Mouse (Mus musculus) limb, embryonic 15.5 days (tissue): ENCODE measurements around the gene Fam181a. TPM values are rescaled to one million over a fixed set of nuclear protein-coding genes. Genes with fewer than 3 reads are reported as not detected.

Experiments
- ATAC-seq: fragments of 200-750 bp; cut with Nextera tagmentation; 2 replicates; pipeline ENCODE4 v1.8.0; 2017; ENCODE audit warnings: low read depth, moderate TSS enrichment; ENCODE audit not compliant: insufficient number of reproducible peaks, low FRiP score, low TSS enrichment
- H3K27ac ChIP-seq: fragments of 300-500 bp; sonication (generic); 2 replicates; pipeline ENCODE4 v1.5.1; 2015; ENCODE audit warnings: moderate library complexity, mild to moderate bottlenecking, inconsistent platforms
- H3K27me3 ChIP-seq: fragments of 300-500 bp; sonication (generic); 2 replicates; pipeline ENCODE4 v1.6.1; 2015; ENCODE audit warnings: inconsistent platforms
- H3K36me3 ChIP-seq: fragments of 300-500 bp; sonication (generic); 2 replicates; pipeline ENCODE4 v1.6.1; 2015; ENCODE audit warnings: inconsistent platforms
- H3K4me1 ChIP-seq: fragments of 300-500 bp; sonication (generic); 2 replicates; pipeline ENCODE4 v1.6.1; 2015; ENCODE audit warnings: inconsistent platforms
- H3K4me2 ChIP-seq: fragments of 300-500 bp; sonication (generic); 2 replicates; pipeline ENCODE4 v1.6.1; 2015; ENCODE audit warnings: mild to moderate bottlenecking, inconsistent platforms
- H3K4me3 ChIP-seq: fragments of 300-500 bp; sonication (generic); 2 replicates; pipeline ENCODE4 v1.5.1; 2015; ENCODE audit warnings: mild to moderate bottlenecking, inconsistent platforms
- H3K9ac ChIP-seq: fragments of 300-500 bp; sonication (generic); 2 replicates; pipeline ENCODE4 v1.6.1; 2015; ENCODE audit warnings: inconsistent platforms
- H3K9me3 ChIP-seq: fragments of 300-500 bp; sonication (generic); 2 replicates; pipeline ENCODE4 v1.6.1; 2016; ENCODE audit warnings: inconsistent platforms
- WGBS: fragments of 180-500 bp; shearing (Covaris S2); methylation state at CpG from one replicate; pipeline ENCODE4 v1.1.7; 2015; 5-methylcytosine and 5-hydroxymethylcytosine counted together
- polyA plus RNA-seq: library from polyadenylated mRNA; unstranded; fragments of >200 nt; fragmentation: Nextera tagmentation; extraction: Ambion mirVana; gene quantifications from 2 replicates; pipeline ENCODE4 v1.2.1, GENCODE M21; 2015

Gene Fam181a
- polyA plus RNA-seq, 1 experiment from 2014 or later = not detected

DNA sequence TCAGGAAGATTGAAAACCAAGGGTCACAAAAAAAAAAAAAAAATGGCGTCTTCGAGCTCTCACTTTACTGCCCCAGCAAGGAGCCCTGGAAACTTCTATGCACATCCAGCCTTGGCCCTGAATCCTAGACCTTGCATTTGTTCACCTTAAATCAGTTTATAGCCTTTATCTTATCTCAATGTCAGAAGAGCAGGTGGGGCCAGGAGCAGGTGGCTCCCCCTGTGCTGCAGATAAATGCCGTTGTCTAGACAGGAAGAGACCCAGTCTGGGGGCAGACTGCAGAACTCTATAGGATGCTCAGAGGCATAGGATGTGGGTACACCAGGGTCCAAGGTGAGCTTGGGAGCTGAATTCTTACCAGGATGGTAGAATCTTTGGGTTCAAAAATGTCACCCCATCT is 18.4 kb upstream of the Fam181a start:
- Histone ChIP-seq H3K4me2 (no peak overlapping the region), H3K36me3 (no peaks in the 10 kb centered on the region), H3K4me3 (no peak overlapping the region), H3K27me3 (no peaks in the 10 kb centered on the region), H3K27ac (no peak overlapping the region), H3K9me3 (no peaks in the 10 kb centered on the region), H3K9ac (no peak overlapping the region), H3K4me1 (0 out of 2 replicates have a peak, but pooled peaks cover 7% of the 10 kb centered on the region)
- WGBS = 89% methylated on average over 3 of the region's 3 CpGs
- no peak for ATAC-seq

DNA sequence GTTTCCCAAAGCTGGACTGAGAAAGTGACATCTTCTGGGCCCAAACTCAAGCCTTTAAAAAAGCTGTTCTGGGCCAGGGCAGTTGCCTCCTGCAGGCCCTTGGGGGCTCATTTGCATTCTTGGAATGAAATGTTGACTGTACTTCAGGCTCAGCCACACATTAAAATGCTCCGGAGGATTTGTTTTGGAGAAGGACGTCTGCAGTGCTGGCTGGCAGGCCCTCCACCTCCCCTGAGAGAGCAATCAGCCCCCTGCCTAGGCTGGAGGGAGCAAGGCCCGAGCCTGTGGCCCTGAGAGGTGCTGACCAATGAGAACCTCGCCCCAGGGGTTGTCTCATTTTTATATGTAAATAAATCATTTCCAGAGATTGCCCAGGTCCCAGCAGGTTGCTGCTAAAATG is 14.5 kb upstream of the Fam181a start:
- no peaks in the 10 kb centered on the region for H3K9me3 ChIP-seq
- no peak for ATAC-seq
- no peak overlapping the region for H3K4me2 ChIP-seq
- H3K4me3 ChIP-seq = no peak overlapping the region
- 0 out of 2 replicates have a peak, but pooled peaks cover 7% of the 10 kb centered on the region for H3K4me1 ChIP-seq
- no peaks in the 10 kb centered on the region; the same call in 1 of the 2 replicates for H3K27me3 ChIP-seq
- H3K36me3 ChIP-seq = no peaks in the 10 kb centered on the region
- no peak overlapping the region for H3K9ac ChIP-seq
- 11% methylated on average over 4 of the region's 4 CpGs for WGBS
- H3K27ac ChIP-seq = no peak overlapping the region

DNA sequence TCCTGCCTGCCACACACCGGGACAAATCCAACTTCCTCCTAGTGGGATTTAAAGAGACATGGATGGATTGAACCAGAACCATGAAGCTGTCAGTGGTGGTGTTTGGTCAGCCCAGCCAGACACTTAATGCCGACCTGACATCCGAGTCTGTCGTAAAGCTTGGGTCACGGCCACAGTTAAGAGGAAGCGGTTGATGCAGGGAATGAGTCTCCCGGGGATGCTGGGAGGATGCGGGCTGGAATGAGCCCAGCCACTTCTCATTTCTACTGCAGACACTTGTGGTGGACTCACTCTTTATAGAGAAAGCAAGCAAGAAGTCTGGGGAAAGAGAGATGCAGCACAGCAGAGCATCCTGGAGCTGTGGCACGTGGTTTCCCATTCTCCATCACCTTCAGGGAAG is 10.3 kb upstream of the Fam181a start:
- H3K9ac ChIP-seq = no peak overlapping the region
- H3K36me3 ChIP-seq = no peaks in the 10 kb centered on the region
- H3K4me3 ChIP-seq = no peak overlapping the region
- ATAC-seq = no peak
- WGBS = 37% methylated on average over 9 of the region's 9 CpGs
- no peaks in the 10 kb centered on the region for H3K9me3 ChIP-seq
- H3K27ac ChIP-seq = no peak overlapping the region
- no peak overlapping the region for H3K4me2 ChIP-seq
- 0 out of 2 replicates have a peak, but pooled peaks cover 7% of the 10 kb centered on the region for H3K4me1 ChIP-seq
- no peaks in the 10 kb centered on the region; the same call in 1 of the 2 replicates for H3K27me3 ChIP-seq

DNA sequence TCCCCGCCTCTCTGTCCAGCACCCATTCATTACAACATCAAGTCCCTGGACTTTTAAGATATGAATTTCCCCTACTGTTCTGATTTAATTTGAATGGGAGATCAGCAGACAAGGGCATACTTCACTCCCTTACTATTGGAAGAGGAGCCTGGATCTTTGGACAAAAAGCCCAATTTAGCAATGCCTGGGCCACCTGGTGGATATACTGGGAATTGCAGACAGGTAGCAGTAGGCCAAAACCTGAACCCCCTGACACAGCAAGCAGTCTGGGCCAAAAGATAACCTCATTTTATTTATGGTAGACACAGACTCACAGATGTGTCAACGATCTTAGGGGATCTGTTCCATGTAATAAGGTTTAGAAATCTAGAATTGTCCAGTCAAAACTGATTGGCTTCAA is 9.1 kb upstream of the Fam181a start:
- H3K27me3 ChIP-seq = no peaks in the 10 kb centered on the region; the same call in 1 of the 2 replicates
- no peaks in the 10 kb centered on the region for H3K9me3 ChIP-seq
- 0 out of 2 replicates have a peak, but pooled peaks cover under 1% of the 10 kb centered on the region for H3K4me1 ChIP-seq
- H3K9ac ChIP-seq = no peak overlapping the region
- no peak overlapping the region for H3K4me3 ChIP-seq
- whole genome bisulfite sequencing = 42% methylated on average over 2 of the region's 2 CpGs
- no peak for ATAC-seq
- no peak overlapping the region for H3K4me2 ChIP-seq
- H3K27ac ChIP-seq = no peak overlapping the region
- H3K36me3 ChIP-seq = no peaks in the 10 kb centered on the region

DNA sequence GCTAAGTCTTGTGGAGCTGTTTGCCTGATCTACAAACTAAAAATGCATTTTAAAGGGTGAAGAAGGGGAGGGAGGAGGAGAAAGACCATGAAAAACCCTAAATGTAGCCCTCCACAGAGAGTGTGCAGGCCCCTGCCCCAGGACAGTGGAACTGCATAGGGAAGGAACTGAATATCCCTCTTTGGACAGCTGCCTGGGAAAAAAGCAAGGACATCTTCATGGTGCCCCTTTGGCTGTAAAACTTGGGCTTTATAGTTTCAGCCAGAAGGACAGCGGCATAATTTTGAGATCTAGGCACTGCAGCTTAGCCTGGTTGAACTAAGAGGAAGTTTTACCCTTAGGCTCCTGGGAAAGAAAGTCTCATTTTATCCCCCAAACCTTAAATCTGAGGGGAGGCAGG is 7.8 kb upstream of the Fam181a start:
- H3K9me3 ChIP-seq = no peaks in the 10 kb centered on the region
- no peaks in the 10 kb centered on the region for H3K4me1 ChIP-seq
- WGBS = 92% methylated on average over 1 of the region's 1 CpGs

DNA sequence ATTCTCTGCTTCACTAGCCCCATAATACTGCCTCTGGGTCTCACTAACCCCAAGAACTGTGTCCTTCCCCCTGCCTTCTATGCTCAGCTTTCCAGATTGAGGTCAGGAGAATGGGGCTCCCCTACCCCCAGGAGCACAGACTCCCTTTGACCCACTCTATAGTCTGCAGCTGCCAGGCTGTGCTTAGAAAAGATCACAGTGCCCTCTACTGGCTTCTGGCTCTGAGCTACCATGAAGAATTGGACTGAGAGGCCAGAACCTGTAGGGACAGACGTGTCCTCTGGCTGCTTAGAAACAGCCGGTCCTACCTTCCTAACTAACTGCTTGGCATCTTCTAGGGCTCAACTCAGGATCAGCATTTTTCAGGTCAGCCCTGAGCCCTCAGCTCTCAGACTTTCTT is 4.6 kb upstream of the Fam181a start:
- Histone ChIP-seq H3K27ac (no peak overlapping the region), H3K4me1 (no peaks in the 10 kb centered on the region), H3K9me3 (no peaks in the 10 kb centered on the region), H3K36me3 (no peaks in the 10 kb centered on the region), H3K4me3 (no peak overlapping the region), H3K4me2 (no peak overlapping the region), H3K9ac (no peak overlapping the region), H3K27me3 (no peaks in the 10 kb centered on the region)
- 24% methylated on average over 2 of the region's 2 CpGs for WGBS
- ATAC-seq = no peak

More for the DNA sequence above, 7.8 kb upstream of the Fam181a start:
- Histone ChIP-seq H3K9ac (no peak overlapping the region), H3K4me2 (no peak overlapping the region), H3K27ac (no peak overlapping the region), H3K4me3 (no peak overlapping the region), H3K27me3 (no peaks in the 10 kb centered on the region; the same call in 1 of the 2 replicates), H3K36me3 (no peaks in the 10 kb centered on the region)
- ATAC-seq = no peak

DNA sequence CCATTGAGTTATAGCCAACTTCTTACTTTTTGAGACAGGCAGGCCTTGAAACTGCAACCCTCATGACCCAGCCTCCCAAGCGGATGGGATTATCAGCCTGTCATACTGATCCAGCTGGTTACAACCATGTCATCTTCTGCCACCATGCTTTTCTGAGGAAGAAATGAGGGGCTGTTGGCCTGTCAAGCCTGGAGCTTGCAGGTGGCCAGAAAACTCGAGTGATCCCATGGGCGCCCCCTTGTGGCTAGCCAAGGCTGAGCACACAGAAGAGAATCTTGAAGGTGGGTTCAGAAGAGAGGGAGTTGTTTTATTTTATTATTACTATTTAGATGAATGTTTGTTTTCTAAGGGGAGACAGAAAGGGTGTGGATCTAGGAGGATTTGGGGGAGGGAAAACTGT is 4.1 kb upstream of the Fam181a start:
- no peak overlapping the region for H3K27ac ChIP-seq
- ATAC-seq = no peak
- H3K4me3 ChIP-seq = no peak overlapping the region
- no peak overlapping the region for H3K4me2 ChIP-seq
- no peaks in the 10 kb centered on the region for H3K4me1 ChIP-seq
- 26% methylated on average over 3 of the region's 3 CpGs for WGBS
- no peaks in the 10 kb centered on the region for H3K27me3 ChIP-seq
- no peaks in the 10 kb centered on the region for H3K9me3 ChIP-seq
- no peaks in the 10 kb centered on the region for H3K36me3 ChIP-seq
- no peak overlapping the region for H3K9ac ChIP-seq

DNA sequence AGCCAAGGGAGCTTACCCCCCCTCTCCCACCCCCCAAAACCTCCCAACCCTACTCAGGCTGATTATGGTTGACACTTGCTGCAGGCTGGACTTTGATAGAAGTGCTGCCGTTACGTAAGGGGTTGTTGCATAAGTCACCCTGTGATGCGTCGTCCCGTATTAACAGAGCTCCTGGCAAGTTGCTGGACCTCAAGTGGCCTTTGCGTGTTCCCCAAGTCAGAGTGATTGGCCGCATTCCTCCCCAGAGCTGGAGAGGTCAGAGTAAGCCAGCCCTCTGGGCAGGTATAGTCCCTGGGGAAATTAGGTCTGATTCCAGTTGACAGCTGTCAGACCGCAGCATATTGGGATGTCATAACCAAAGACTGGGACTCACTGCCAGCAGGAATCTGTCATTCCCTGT is 1.1 kb downstream of the Fam181a start:
- no peak overlapping the region for H3K4me3 ChIP-seq
- no peaks in the 10 kb centered on the region for H3K36me3 ChIP-seq
- H3K4me1 ChIP-seq = peaks cover 6% of the 10 kb centered on the region; the same call in 1 of the 2 replicates
- H3K9ac ChIP-seq = no peak overlapping the region
- no peak for ATAC-seq
- WGBS = 70% methylated on average over 8 of the region's 8 CpGs
- H3K27me3 ChIP-seq = peaks cover 40% of the 10 kb centered on the region
- H3K27ac ChIP-seq = no peak overlapping the region
- H3K9me3 ChIP-seq = no peaks in the 10 kb centered on the region
- no peak overlapping the region for H3K4me2 ChIP-seq

DNA sequence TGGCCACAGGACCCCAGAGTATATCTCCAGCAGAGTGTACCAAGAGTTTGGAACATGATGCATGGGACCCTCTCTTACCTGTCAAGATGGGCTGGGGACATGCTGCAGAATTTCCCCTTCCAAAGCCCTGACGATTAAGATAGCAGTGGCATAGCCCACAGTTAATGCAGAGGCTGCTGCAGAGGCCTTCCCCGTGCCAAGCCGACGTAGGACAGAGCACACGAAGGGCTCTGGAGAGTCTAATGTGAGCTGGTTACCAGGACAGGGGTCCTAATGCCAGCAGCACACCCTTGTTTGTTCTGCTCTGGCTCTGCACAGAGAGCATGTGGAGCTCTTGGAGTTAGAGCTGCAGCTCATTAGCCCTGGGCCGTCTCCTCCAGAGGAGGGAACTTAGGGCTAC is 2.5 kb downstream of the Fam181a start:
- 74% methylated on average over 6 of the region's 6 CpGs for WGBS

DNA sequence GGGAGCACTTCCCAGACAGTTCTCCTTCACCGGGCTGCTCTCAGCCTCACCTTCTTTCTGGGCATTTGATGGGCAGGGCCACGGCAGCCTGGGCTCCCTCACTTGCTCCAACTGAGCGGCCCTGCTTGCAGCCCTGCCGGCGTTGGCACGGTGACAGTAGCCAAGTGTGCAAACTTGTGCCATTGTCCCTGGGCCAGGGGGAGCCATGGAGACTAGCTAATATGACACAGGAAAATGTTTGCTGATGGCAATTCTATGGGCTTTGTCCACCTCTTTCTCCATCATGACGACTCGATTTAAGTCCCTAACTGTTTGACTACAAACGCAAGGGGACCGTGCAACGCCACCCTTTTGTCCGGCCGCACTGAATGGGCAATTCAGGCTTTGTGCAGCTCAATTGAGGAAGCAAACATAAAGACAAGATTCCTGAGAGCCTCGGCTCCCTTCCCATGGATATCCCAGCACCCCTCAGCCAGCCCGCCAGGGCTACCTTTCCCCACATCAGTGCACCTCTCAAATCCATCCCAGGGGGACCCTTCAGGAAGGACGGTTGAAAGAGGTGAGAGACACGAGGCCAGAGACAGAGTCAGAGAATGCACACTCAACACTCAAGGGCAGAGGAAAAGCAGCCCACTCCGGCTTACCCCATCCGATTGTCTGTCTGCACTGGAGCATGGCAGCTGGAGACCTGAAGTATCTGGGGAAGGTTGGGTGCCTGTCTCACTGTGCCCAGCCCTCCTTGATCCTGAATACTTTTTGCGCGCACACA is 3.3 kb downstream of the Fam181a start:
- no peak for ATAC-seq
- Histone ChIP-seq H3K36me3 (no peaks in the 10 kb centered on the region), H3K4me2 (no peak overlapping the region), H3K27me3 (peaks cover 40% of the 10 kb centered on the region), H3K4me3 (no peak overlapping the region), H3K27ac (no peak overlapping the region), H3K9ac (no peak overlapping the region), H3K9me3 (no peaks in the 10 kb centered on the region), H3K4me1 (peaks cover 6% of the 10 kb centered on the region; the same call in 1 of the 2 replicates)
- 74% methylated on average over 21 of the region's 21 CpGs for WGBS

More for the DNA sequence above, 2.5 kb downstream of the Fam181a start:
- Histone ChIP-seq H3K9ac (no peak overlapping the region), H3K4me2 (no peak overlapping the region), H3K27me3 (peaks cover 40% of the 10 kb centered on the region), H3K27ac (no peak overlapping the region), H3K4me3 (no peak overlapping the region), H3K36me3 (no peaks in the 10 kb centered on the region), H3K4me1 (peaks cover 6% of the 10 kb centered on the region; the same call in 1 of the 2 replicates), H3K9me3 (no peaks in the 10 kb centered on the region)
- no peak for ATAC-seq

DNA sequence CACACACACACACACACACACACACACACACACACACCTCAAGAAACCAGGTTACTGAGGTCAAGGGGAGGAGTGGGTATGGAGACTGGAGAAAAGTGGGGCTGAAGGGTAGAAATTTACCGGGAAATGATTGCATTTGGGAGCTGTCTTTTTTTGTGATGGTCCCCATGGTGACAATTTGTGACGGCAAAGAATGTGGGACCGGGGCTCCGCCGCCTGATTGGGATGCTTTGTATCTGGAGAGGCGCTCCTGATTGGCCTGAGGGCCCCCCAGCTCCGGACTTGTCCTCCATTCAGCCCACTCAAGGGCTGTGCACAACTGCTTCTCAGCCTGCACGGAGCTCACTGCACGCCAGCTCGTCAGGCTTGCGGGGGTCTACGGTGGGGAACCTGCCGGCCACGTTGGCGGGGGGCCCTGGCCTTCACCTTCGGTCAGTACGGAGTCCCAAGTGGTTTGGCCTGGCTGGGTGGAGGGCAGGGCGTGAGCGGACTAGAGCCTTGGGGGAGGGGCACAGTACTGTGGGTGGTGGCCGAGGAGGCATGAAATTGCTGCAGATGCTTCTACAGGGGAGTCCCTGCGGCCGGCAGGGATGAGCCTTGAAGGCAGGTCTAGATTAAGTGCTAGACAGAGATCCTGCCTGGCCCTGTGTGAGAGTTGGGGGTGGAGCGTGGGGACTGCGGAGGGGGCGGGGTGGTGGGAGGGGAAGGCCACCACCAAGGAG is 4.0 kb downstream of the Fam181a start:
- no peak overlapping the region for H3K27ac ChIP-seq
- H3K4me1 ChIP-seq = peaks cover 6% of the 10 kb centered on the region; the same call in 1 of the 2 replicates
- ATAC-seq = no peak; the same call in 1 of the 2 replicates
- peak overlapping the region; percentile 39 for H3K4me2 ChIP-seq
- H3K36me3 ChIP-seq = no peaks in the 10 kb centered on the region
- H3K4me3 ChIP-seq = peak overlapping the region; percentile 14
- no peaks in the 10 kb centered on the region for H3K9me3 ChIP-seq
- peaks cover 40% of the 10 kb centered on the region for H3K27me3 ChIP-seq
- WGBS = 11% methylated on average over 25 of the region's 25 CpGs
- H3K9ac ChIP-seq = no peak overlapping the region
